Mouse (Mus musculus) olfactory bulb, adult 2 months (tissue): Measurements from ENCODE around the gene Atp5b. TPM values are rescaled to one million over a fixed set of nuclear protein-coding genes. Genes with fewer than 3 reads are reported as not detected.
A peak's percentile ranks its signal among the peaks of the same experiment; 100 is the strongest.
"Not testable (repeated sequence)": the region's sequence is repeated elsewhere in the genome, so short reads cannot be mapped to it uniquely, and the experiment has no call there.

ENCODE experiments used
- H3K27ac ChIP-seq: fragments of 200-500 bp; 2 replicates; pipeline ENCODE4 v1.5.1; 2012; ENCODE audit warnings: low read depth, low read length; ENCODE audit not compliant: insufficient read depth
- H3K4me1 ChIP-seq: fragments of 200-500 bp; 2 replicates; pipeline ENCODE4 v1.6.1; 2012; ENCODE audit warnings: low read length; ENCODE audit not compliant: control insufficient read depth, insufficient read depth
- H3K4me3 ChIP-seq: fragments of 200-500 bp; 2 replicates; pipeline ENCODE4 v1.5.1; 2012; ENCODE audit warnings: mild to moderate bottlenecking, low read depth, low read length, moderate library complexity; ENCODE audit not compliant: insufficient read depth
- CTCF ChIP-seq: fragments of 200-500 bp; IDR thresholded peaks from 2 replicates; pipeline ENCODE4 v1.5.1; 2012; ENCODE audit warnings: low read depth, mild to moderate bottlenecking, low read length, moderate library complexity; ENCODE audit not compliant: insufficient read depth
- POLR2A ChIP-seq: fragments of 200-500 bp; IDR thresholded peaks from 2 replicates; pipeline ENCODE4 v1.6.1; 2012; ENCODE audit warnings: mild to moderate bottlenecking, low read depth, low read length, moderate library complexity; ENCODE audit not compliant: insufficient read depth
- WGBS: fragments of 180-500 bp; shearing (Covaris S2); methylation state at CpG from one replicate; pipeline ENCODE4 v1.1.7; 2018; 5-methylcytosine and 5-hydroxymethylcytosine counted together
- polyA plus RNA-seq: library from polyadenylated mRNA; stranded (reverse); fragments of >200 nt; gene quantifications from 2 replicates; pipeline ENCODE4 v1.2.4, GENCODE M21; 2012; ENCODE audit warnings: low replicate concordance; ENCODE audit not compliant: missing spikeins, insufficient read depth, insufficient read length

The Atp5b gene
- polyA plus RNA-seq, 1 experiment: 1,263 TPM

DNA sequence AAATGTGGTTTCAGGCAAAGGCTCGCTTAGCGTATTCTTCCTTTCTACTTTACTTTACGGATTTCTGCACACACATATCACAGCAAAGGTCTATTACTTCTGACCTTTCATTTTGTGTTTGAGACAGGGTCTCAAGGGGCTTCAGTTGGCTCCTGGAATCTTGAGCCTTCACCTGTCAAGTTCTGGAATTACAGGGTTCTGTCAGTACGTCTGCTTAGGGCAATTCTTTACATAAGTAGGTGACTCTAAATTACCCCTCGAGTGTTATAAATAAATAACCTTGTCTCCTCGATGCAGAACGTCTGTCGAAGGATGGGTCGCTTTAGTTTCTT, 630 bp upstream of the Atp5b start:
- Histone ChIP-seq H3K4me3 (peak overlapping the region; percentile 95), H3K4me1 (peaks cover 9% of the 10 kb centered on the region; the same call in 1 of the 2 replicates), H3K27ac (peak overlapping the region; percentile 99)
- WGBS: 8% methylated on average over 9 of the region's 9 CpGs
- TF ChIP-seq CTCF: no peak

DNA sequence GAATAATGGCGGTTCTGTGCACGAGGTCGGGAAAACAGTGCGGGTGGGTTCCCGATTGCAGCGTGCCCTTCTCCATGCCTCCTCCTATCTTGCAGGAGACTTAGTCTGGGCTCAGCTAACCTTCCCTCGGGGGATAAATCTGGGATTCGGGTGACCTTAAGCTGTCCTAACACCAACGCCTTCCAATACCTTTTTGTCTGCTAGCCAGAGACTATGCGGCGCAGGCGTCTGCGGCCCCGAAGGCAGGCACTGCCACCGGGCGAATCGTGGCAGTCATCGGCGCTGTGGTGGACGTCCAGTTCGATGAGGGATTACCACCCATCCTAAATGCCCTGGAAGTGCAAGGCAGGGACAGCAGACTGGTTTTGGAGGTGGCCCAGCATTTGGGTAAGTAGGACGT, 615 bp downstream of the Atp5b start:
- TF ChIP-seq POLR2A (no peak), CTCF (no peak)
- WGBS: under 1% methylated on average over 22 of the region's 22 CpGs
- H3K4me3 ChIP-seq: peak overlapping the region; percentile 96
- H3K27ac ChIP-seq: peak overlapping the region; percentile 100
- peaks cover 9% of the 10 kb centered on the region; the same call in 1 of the 2 replicates for H3K4me1 ChIP-seq

- TF ChIP-seq CTCF (no peak), POLR2A (no peak)
- Histone ChIP-seq H3K27ac (peak overlapping the region; percentile 100; the same call in 1 of the 2 replicates), H3K4me3 (peak overlapping the region; percentile 96), H3K4me1 (peaks cover 9% of the 10 kb centered on the region; the same call in 1 of the 2 replicates)
- WGBS: under 1% methylated on average over 3 of the region's 3 CpGs
These were observed 1.1 kb downstream of the Atp5b start for GRCm38 (mm10) chr10:128084160-128084559.

GRCm38 (mm10) chr10:128086391-128086790, 3.3 kb downstream of the Atp5b start:
- 56% methylated on average over 6 of the region's 6 CpGs for WGBS
- H3K4me3 ChIP-seq: no peak overlapping the region
- TF ChIP-seq POLR2A (no peak), CTCF (no peak)
- no peak overlapping the region for H3K27ac ChIP-seq
- peaks cover 10% of the 10 kb centered on the region for H3K4me1 ChIP-seq

DNA sequence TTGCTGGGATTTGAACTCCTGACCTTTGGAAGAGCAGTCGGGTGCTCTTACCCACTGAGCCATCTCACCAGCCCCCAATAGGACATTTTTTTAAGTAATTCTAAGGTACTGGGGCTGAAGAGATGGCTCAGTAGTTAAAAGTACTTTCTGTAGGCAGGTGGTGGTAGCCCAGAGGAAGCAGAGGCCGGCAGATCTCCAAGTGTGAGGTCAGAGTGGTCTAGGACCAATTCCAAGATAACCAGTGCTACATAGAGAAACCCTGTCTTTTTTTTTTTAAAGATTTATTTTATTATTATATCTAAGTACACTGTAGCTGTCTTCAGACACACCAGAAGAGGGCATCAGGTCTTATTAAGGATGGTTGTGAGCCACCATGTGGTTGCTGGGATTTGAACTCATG, 4.1 kb downstream of the Atp5b start:
- peaks cover 18% of the 10 kb centered on the region for H3K4me1 ChIP-seq
- WGBS: 63% methylated on average over 2 of the region's 2 CpGs
- H3K4me3 ChIP-seq, H3K27ac ChIP-seq: not testable (repeated sequence)

DNA sequence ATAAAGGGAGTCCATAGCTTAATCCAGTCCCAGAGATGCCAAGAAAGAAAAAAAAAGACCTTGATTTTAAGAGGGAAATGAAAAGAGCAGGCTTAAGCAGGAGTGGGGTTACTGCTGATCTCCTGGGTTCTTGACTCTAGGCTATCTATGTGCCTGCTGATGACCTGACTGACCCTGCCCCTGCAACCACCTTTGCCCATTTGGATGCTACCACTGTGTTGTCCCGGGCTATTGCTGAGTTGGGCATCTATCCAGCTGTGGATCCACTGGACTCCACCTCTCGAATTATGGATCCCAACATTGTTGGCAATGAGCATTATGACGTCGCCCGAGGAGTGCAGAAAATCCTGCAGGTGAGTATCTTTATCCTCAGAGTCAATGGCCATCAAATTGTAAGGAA, 5.1 kb downstream of the Atp5b start:
- Histone ChIP-seq H3K27ac (no peak overlapping the region), H3K4me3 (no peak overlapping the region), H3K4me1 (peaks cover 20% of the 10 kb centered on the region)
- no peak for TF ChIP-seq CTCF
- TF ChIP-seq POLR2A: no peak
- WGBS: 78% methylated on average over 5 of the region's 5 CpGs

DNA sequence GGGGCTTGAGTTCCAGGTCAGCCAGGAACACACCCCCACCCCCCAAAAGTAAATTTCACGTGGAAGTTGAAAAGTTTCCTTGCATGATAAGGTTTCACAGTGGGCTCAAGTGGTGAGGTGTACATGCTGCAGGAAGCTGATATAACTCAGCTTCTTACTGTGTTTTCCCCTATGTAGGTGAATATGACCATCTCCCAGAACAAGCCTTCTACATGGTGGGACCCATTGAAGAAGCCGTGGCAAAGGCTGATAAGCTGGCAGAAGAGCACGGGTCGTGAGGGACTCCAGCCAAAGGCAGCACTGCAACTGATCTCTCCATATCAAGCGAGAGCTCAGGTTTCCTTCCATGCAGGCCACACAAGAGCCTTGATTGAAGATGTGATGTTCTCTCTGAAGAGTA, 6.8 kb downstream of the Atp5b start:
- Histone ChIP-seq H3K4me3 (no peak overlapping the region), H3K27ac (no peak overlapping the region), H3K4me1 (peaks cover 26% of the 10 kb centered on the region)
- no peak for TF ChIP-seq CTCF
- no peak for TF ChIP-seq POLR2A
- 54% methylated on average over 5 of the region's 5 CpGs for WGBS

DNA sequence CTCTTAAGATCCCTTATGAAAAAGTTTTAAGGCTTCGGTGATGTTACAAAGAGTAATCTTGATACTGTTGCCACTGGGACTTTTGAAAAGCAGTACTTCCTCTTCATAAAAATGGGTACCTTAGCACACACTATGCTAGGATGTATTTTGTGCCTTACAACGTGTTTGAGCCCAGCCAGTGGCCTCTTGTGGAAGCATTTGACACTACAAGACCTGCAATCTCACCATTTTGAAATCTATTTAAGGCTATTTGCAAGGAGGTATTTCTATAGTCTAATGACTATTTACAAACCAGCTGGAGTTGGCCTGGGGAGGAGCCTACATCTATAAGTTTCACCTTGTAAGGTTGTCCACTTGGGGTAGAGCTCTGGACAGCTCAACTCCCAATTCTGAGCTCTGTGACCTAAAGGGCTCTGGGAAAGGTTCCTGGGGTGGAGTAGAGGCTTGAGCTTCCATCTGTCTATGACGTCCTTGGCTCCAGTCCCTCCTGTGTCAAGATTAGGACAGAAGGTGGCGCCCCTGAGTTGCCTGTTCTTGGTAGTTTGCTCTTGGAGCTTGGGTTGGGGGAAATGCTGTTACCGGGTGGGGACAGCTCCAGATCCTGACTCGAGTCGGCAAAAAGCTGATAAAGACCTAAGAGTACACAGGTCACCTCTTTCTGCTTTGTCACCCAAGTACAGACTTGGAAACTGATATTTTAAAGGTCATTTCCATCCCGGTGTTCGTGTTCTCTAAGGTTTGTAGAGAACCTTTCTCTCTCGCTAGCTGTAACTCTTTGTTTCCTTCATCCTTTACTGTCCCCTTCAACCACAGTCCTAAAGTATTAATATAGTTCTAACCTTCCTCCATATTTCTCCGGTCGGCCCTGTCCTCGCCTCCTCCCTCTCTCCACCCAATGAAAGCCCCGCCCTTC, 7.8 kb downstream of the Atp5b start:
- Histone ChIP-seq H3K27ac (no peak overlapping the region), H3K4me1 (peaks cover 26% of the 10 kb centered on the region), H3K4me3 (peak overlapping the region; percentile 98; the same call in 1 of the 2 replicates)
- peak; percentile 57 for TF ChIP-seq CTCF
- no peak for TF ChIP-seq POLR2A
- WGBS: 5% methylated on average over 14 of the region's 14 CpGs

GRCm38 (mm10) chr10:128091564-128092505, 8.8 kb downstream of the Atp5b start, which contains the start of gene Baz2a:
Baz2a (plus strand) TSS chr10:128091577.
- under 1% methylated on average over 20 of the region's 20 CpGs for whole genome bisulfite sequencing
- TF ChIP-seq CTCF (no peak), POLR2A (no peak)

More at GRCm38 (mm10) chr10:128091564-128092505, 8.8 kb downstream of the Atp5b start, which contains the start of gene Baz2a:
- Histone ChIP-seq H3K4me3 (peak within 1 kb of the TSS; percentile 98), H3K4me1 (peaks cover 24% of the 10 kb centered on the region), H3K27ac (peak within 1 kb of the TSS; percentile 68)
